ENCODE assay signal across 29 mouse cellular contexts in genomic region chr17:8546366-8546765, GRCm38 (mm10). TPM values are rescaled to one million over a fixed set of nuclear protein-coding genes. Genes with fewer than 3 reads are reported as not detected.
"Had no signal": no experiment of that assay in that cellular context is flagged by ENCODE, and none has a peak within 500 bp of the region (broad histone marks: within the 10 kb centered on the region; RNA-seq: fewer than 3 reads in every experiment).

No protein-coding gene starts in this region.

- H3K4me2 ChIP-seq: limb, embryonic 13.5 days; liver, embryonic 12.5 days; liver, embryonic 15.5 days; lung, embryonic 15.5 days; midbrain, embryonic 11.5 days had no signal

- H3K9me3 ChIP-seq: limb, embryonic 10.5 days; limb, embryonic 13.5 days; liver, embryonic 12.5 days; liver, embryonic 15.5 days; lung, embryonic 15.5 days had no signal

- H3K4me1 ChIP-seq: liver, embryonic 12.5 days; liver, embryonic 15.5 days; lung, embryonic 15.5 days; megakaryocyte, embryonic 14.5 days had no signal

- H3K36me3 ChIP-seq: limb, embryonic 10.5 days; limb, embryonic 13.5 days; liver, embryonic 12.5 days; liver, embryonic 15.5 days; lung, embryonic 15.5 days had no signal

- DNase-seq: kidney, postnatal 14 days; kidney, postnatal 4 days; liver; lung, adult 18-20 months; lung, postnatal 10 days; lung, postnatal 36 days; midbrain, embryonic 14.5 days; thymus, adult 18-20 months; thymus, postnatal 36 days had no signal

- H3K27me3 ChIP-seq: liver, embryonic 15.5 days; lung, embryonic 15.5 days had no signal

- ATAC-seq: liver, embryonic 12.5 days had no signal

- H3K9ac ChIP-seq: limb, embryonic 13.5 days; liver, embryonic 12.5 days; liver, embryonic 15.5 days; lung, embryonic 15.5 days had no signal

- H3K4me3 ChIP-seq: limb, embryonic 10.5 days; limb, embryonic 13.5 days; liver, embryonic 12.5 days; liver, embryonic 15.5 days; lung, embryonic 15.5 days; megakaryocyte, embryonic 14.5 days had no signal

- H3K27ac ChIP-seq: limb, embryonic 10.5 days; limb, embryonic 13.5 days; liver, embryonic 12.5 days; liver, embryonic 15.5 days; lung, embryonic 15.5 days had no signal

RNA-seq across cellular contexts. Expression of gene Gm17087, which starts 20.4 kb away (rescaled TPM):
- total RNA-seq: layer of hippocampus, adult 18-20 months; layer of hippocampus, postnatal 14 days; left cerebral cortex, adult 18-20 months; left cerebral cortex, postnatal 25 days; midbrain, postnatal 0 days had no signal
- polyA plus RNA-seq: kidney, embryonic 16.5 days; limb, embryonic 10.5 days; limb, embryonic 13.5 days; liver, embryonic 12.5 days; liver, embryonic 15.5 days; lung, embryonic 15.5 days; midbrain, embryonic 11.5 days; midbrain, embryonic 14.5 days; midbrain, postnatal 0 days; neural tube, embryonic 11.5 days; neural tube, embryonic 14.5 days; small intestine, adult 2 months; spleen, adult 2 months; stomach, embryonic 16.5 days; testis, adult 2 months; urinary bladder, adult 2 months had no signal
